Mouse (Mus musculus) G1E-ER4 (cell line): ENCODE results near the gene Tmub1. TPM values are rescaled to one million over a fixed set of nuclear protein-coding genes. Genes with fewer than 3 reads are reported as not detected.

Source experiments
- GATA1 ChIP-seq: IDR thresholded peaks from one replicate; pipeline ENCODE4 v1.8.0; 2012; ENCODE audit warnings: low read length, inconsistent platforms
- polyA plus RNA-seq: library from polyadenylated mRNA; stranded (reverse); fragments of >175 nt; gene quantifications from 2 replicates; pipeline ENCODE4 v1.2.3, GENCODE M21; 2012

The Tmub1 gene
- 29.5 and 31.2 TPM in 2 replicates for polyA plus RNA-seq

DNA sequence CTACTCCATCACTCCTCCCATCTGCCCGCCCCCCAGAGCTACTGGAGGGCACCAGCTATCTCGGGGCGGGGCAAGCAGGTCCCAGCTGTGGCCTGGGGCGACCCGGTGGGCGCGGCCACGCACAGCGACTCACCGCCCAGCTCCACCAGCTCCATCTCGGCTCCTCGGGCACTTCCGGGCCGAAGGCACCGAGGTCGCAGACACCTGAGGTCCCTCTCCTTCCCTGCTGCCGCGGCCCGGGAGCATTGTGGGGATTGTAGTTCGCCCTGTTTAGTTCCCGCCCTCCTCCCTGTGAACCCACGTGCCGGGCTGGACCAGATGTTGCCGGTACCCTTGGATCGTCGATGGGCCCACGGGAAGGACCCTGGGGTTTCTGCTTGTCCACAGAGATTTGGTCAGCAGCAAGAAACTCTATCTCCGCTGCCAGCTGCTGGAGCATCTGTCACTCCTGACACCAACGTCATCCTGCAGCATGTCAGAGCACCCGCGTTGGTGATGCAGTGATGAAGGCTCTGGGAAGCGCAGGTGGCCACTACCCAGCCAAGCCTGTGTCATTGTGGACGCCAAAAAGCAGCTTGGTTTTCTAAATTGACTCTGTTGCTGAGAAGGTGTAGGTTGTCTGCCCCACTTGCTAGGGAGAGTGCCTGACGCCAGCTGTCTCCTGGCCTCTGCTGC is at the start of gene Tmub1:
TSS of gene Tmub1 (minus strand) at position 231 of the 675 bp plus-strand sequence.
- TF ChIP-seq GATA1 = no peak

DNA sequence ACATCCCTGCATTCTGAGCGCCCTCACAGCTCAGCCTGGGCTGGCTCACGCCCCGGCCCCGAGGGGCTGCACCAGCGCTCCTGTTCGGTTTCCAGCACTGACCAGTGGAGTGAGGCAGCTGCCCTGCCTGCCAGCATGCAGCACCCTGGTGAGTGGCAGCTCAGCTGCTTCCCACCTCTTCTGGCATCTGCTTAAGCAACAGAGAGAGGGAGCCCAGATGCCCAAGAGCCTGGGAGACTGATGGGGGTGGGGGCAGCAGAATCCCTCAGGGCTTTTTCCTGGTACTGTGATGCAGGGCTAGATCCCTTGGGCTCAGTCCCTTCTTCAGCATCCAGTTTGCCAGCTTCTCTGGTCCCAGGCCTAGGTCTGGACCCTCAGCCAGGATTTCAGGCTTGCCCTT is 49.1 kb upstream of the Tmub1 start:
- TF ChIP-seq GATA1 = no peak

DNA sequence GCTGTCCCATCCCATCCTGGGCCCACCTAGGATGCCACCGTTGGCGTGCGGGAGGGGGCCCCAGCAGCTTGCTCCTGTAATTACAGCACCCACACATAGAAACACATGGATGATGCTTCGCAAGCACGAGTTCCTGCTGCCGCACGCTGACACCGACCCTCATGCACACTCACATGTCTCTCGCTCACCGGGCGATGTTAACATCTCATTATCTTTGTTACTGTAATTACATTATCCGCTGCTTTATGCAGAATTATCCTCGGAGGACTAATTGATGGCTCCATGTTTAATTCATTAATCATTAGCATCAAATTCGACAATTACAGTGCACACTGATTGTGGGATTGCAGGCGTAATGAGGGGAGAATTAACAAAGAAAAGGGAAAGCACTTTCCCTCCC is 47.4 kb upstream of the Tmub1 start:
- TF ChIP-seq GATA1 = no peak

DNA sequence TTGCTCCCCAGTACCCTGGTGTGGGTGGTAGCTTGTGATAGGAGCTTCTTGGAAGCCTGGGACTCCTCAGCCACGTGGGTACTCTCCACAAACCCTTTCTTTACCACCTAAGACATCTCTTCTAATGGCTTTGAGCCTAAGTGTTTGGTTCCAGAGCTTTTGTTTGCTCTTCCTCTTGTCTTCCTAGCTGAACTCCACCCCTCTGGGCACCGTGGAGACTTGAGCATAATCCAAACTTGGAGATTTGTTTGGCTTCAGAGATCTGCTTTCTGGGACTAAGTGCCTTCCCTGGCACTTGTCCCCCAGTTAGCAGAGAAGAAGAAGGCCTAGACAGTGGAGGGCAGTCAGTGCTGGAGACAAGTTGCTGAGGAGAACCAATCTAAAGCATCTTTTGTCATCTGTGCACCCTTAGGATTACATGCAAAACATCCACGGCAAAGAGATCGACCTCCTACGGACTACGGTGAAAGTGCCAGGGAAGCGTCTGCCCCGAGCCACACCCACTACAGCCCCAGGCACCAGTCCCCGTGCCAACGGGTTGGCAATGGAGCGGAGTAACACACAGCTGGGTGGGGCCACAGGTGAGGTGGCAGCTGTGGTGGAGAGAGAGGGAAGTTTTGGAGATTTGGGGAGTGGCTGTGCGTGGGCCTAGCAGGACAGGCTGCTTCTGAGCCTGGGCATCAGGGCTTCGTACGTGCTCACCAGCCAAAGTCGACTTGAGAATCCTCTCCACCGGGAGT is 45.1 kb upstream of the Tmub1 start:
- no peak for TF ChIP-seq GATA1

DNA sequence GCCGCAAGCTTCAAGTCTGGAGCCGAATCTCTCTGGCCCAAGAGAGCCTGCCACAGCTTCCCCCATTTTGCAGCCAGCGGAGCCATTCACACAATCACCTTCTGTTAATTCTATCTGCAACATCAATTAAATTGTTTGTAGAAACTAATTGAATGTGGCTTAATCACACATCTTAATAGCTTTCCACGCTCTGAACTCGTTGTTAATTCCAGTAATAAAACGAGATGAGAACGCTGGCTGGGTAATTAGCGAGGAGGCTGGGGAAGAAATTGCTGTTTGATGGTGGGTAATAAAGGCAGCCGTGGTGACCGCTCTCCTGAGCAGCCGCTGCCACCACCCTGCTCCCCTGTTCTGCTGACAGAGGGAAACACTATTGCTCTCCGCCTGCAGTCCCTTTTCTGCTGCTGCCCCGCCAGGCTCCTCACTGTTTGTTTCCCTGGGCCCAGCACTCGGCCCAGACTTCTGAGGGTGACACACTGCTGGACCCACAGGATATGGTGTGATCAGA is 42.8 kb upstream of the Tmub1 start:
- no peak for TF ChIP-seq GATA1

DNA sequence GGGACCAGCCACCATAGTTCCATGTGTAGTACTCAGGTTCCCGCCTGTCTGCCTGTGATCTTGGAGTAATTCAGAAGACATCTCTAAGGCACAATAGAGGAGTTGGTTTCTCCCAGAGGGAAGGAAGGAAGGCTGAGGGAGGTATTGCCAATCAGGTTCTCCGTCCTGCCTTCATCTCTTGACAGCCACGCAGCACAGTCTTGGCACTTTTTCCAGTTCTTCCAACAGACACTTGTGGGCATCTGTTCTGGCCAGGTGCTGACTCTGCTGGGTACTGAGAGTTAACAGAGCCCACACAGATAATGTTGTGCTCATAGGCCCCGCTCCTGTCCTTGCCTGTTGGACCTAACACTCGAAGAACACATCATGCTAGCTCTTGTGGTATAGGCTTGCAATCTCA is 39.1 kb upstream of the Tmub1 start:
- no peak for TF ChIP-seq GATA1

DNA sequence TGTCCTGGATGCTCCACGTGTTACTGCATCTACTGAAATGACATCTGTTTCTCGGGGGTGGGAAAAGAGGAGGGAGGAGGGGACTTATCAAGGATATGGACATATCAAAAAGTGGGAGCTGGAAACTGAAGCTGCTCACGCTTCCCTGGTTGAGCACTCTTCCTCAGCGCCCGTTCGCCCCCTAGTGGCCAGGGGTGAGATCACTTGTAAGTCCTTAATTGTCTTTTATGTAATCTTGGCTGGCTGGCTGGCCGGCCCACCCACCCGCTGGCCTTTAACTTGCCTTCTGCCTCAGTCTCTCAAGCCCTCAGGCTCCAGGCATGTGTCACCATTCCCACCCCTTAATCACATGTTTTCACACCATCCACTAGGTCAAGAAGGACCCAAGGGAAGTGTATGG is 38.4 kb upstream of the Tmub1 start:
- TF ChIP-seq GATA1 = no peak

DNA sequence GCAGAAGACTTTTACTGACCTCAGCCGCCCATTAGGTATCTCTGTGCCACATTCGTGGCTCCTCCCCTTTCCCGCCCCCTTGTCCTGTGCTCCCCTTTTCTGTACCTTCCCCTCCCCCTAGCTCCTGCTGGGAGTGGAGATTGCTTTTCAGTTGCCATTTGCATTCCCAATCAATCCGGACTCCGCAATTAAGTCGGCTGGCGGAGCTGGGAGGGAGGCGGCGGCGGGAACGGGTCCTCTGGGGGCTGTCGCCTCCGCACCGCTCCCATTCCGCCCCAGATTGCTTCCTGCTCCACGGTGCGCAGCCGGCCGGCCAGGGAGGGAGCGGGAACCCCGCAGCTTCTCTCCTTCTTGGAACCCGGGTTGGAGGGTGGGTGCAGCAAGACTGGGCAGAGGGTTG is 37.3 kb upstream of the Tmub1 start:
- TF ChIP-seq GATA1 = no peak

DNA sequence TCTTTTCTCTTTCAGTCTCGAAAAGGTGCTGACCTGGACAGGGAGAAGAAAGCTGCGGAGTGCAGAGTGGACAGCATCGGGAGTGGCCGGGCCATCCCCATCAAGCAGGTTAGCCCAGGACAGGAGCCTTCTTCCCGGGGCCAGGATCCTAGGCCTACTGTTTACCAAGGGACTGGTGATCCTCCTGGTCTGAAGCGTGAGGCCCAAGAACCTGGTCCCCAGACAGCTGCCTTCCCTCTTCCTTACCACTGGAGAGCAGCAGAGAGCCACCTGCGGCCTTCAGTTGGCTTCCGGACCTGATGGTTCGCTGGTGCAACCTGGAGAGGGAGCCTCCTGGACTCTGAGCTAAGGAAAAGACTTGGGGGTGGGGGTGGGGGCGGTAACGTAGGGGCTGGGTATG is 35.7 kb upstream of the Tmub1 start:
- TF ChIP-seq GATA1 = no peak

DNA sequence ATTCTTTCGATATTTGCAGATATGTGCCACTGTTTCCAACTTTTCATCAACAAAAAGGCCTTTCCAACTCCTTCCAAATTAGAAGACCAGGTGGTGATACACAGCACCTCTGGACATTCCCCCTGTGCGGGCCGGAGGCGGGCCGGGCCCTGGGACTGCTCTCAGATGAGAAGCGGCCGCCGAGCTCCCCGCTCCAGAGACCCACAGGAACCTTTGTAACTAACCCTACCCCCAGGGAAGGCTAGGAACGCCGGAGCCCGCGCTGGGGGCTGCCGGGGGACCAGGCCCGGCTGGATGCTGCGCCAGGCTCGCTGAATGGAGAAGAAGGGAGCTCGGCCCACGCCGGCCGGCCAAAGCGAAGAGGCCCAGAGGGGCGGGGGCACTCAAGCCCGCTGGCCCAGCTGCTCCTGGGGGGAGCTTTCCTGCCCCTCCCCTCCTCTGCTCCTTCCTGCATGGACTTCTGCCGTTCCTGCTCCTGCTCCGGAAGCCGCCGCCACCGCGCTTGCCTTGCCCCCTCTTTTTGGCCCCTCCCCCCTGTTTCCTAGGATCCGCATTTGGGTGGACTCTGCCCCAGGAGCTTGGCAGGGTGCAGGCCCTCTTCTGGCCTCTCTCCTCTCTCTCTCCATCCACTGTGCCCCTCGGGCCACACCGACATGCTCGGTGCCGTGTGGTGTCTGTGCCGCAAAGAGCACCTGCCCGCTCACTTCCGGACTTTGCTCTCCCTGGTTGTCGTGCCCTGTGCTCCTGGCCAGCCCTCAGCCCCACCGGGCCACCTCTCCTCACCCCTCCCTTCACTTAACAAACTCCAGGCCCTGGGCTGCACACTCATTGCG is 34.8 kb upstream of the Tmub1 start:
- no peak for TF ChIP-seq GATA1

DNA sequence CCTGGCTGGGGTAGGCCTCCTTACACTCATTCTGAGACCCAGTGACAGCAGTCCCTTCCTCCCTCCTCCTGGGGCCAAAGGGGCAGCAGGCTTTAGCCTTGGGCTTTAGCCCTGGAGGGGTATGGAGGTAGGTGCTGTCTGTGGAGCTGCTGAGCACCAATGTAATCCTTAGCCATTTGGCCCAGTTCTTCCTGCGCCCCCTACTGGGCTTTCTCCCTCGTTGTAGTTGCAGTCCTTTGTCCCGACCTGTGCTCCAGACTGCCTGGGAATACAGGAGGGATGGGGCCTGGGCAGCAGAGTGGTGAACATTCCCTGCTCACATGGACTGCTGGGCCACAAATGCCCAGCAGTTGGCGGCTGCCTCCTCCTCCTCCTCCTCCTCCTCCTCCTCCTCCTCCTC is 34.0 kb upstream of the Tmub1 start:
- no peak for TF ChIP-seq GATA1

DNA sequence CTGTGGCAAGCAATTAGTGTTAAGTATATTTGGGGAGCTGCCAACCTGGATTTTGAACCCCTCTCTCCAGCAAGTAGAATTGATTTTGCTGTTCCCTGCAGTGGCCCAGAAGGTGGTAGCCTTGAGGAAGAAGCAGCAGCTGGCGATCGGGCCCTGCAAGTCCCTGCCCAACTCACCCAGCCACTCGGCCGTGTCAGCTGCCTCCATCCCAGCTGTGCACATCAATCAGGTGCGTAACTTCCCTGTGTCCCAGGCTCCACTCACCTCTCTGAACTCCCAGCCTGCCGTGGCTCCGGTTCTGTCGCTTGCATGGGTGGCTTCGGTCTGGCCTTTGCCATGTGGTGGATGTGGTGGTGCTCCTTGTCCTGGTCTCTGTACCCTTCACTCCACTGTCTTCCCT is 30.3 kb upstream of the Tmub1 start:
- no peak for TF ChIP-seq GATA1

DNA sequence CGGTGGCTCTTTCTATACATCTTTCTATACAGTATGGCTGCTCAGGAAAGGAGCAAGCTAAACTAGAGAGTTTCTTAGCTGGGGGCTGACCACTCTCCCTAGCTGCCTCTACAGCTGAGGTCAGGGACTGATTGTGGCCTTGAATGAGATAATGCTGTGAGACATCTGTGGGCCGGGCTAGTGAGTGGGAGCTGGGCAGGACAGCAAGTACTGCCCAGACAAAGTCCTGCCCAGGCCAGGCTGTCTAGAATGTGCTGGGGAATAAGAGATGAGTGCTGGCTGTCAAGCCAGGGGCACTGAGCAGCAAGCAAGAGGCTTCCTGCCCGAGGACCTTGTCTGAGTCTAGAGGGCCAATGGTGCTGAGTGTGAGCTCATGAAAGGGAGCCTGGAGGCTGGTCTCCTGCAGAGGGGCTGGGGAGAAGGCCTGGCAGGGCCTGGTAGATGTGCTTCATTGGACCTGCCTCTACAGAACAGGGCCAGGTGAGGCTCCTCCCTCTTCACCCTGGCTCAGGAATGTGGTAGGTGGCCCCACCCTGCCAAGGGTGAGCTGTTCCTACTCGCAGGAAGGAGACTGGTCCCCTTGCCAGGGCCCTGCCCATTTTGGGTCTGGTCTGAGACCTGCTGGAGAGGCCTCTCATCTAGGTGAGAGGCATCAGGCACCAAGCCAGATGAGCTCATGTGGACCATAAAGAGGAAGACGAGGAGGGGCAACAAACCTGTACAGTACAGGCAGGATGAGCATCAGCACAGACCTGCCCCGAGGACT is 28.0 kb upstream of the Tmub1 start:
- no peak for TF ChIP-seq GATA1

DNA sequence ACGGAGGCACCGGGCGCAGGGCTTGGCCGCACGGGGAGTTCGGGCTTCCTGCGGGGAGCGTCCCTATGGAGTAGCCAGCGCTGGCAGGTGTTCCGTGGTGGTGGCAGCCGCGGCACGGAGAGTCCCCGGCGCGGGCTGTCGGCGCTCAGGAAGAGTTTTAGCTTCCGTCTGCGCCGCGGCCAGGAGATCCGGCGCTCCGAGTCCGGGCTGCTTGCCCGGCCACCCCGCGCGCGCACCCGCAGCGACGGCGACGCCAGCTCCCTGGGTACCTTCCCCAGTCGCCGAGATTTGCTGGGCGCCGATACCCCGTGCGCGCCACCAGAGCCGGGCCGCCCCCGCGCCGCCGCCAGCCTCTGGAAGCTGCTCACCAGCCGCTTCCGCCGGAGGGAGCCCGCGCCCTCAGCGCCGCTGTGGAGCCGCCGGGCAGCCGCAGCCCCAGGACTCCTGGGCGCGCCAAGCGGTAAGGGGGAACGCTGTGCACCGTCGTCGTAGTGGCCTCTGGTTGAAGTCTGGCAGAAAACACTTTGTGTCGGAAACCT is 27.1 kb upstream of the Tmub1 start:
- TF ChIP-seq GATA1 = no peak

DNA sequence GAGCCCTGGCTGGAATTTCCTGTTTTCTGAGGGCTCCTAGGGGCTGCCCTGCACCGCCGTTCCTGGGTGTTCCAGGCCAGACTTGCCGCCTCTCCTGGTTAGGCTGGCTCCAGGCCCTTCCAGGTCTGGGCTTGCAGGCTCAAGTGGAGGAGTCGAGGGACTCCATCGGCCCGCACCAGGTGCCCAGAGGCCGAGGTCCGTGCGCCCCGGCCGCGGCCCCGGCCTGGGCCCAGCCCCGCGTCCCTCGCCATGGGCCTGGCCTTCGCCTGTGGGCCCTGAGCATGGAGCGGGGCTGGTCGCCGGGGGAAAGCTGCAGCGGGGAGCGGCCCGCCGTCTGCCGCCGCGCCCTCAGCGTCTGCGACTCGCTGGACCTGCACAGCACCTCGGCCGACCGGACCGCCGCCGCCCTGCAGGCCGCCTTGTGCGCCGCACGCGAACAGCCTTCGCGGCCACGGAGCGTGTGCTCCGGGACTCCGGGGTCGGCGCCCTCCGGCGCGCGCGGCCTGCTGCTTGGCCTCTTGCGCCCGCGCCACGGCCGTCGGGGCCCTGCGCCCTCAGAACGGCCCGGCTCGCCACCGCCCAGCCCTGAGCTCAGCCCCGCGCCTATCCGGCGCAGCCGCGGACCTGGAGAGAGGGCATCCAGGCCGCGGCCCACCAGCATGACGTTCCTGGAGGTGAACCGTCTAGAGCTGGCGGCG is 26.5 kb upstream of the Tmub1 start:
- no peak for TF ChIP-seq GATA1
